Mouse (Mus musculus) embryo, embryonic 10.5 days (tissue): ENCODE measurements around the gene Zfp385a.

Source experiments
- DNase-seq: peaks from one replicate; pipeline ENCODE4 v3.0.0-alpha.2; 2015; ENCODE audit warnings: low spot score

Gene Zfp385a

GRCm38 (mm10) chr15:103308056-103308875, 31.6 kb downstream of the Zfp385a start:
- no peak for DNase-seq

- peak; percentile 99 for DNase-seq
Observed at GRCm38 (mm10) chr15:103307125-103307524, 32.8 kb downstream of the Zfp385a start.

GRCm38 (mm10) chr15:103305792-103306645, 33.9 kb downstream of the Zfp385a start:
- DNase-seq = peak; percentile 59

- DNase-seq = peak; percentile 99
Observed at GRCm38 (mm10) chr15:103305070-103305678, 34.7 kb downstream of the Zfp385a start.

- peak; percentile 75 for DNase-seq
Observed at GRCm38 (mm10) chr15:103304616-103304969, 35.3 kb downstream of the Zfp385a start.

- peak; percentile 76 for DNase-seq
Observed at GRCm38 (mm10) chr15:103303916-103304615, 35.8 kb downstream of the Zfp385a start.

GRCm38 (mm10) chr15:103302341-103303021, 37.4 kb downstream of the Zfp385a start:
- DNase-seq = peak; percentile 78

- DNase-seq = peak; percentile 70
Observed at GRCm38 (mm10) chr15:103301547-103302340, 38.1 kb downstream of the Zfp385a start.

- peak; percentile 80 for DNase-seq
Observed at GRCm38 (mm10) chr15:103301046-103301445, 38.8 kb downstream of the Zfp385a start.

- peak; percentile 62 for DNase-seq
Observed at GRCm38 (mm10) chr15:103300560-103300959, 39.3 kb downstream of the Zfp385a start.

GRCm38 (mm10) chr15:103300067-103300471, 39.8 kb downstream of the Zfp385a start:
- peak; percentile 87 for DNase-seq

- peak; percentile 44 for DNase-seq
Observed at GRCm38 (mm10) chr15:103299644-103300043, 40.2 kb downstream of the Zfp385a start.

- DNase-seq = no peak
Observed at GRCm38 (mm10) chr15:103298861-103299616, 40.9 kb downstream of the Zfp385a start.

GRCm38 (mm10) chr15:103298026-103298425, 41.9 kb downstream of the Zfp385a start:
- DNase-seq = no peak

GRCm38 (mm10) chr15:103297313-103297712, 42.6 kb downstream of the Zfp385a start:
- no peak for DNase-seq

- DNase-seq = peak; percentile 77
Observed at GRCm38 (mm10) chr15:103295851-103296250, 44.0 kb downstream of the Zfp385a start.

GRCm38 (mm10) chr15:103294649-103295048, 45.2 kb downstream of the Zfp385a start:
- no peak for DNase-seq

- no peak for DNase-seq
Observed at GRCm38 (mm10) chr15:103293375-103293774, 46.5 kb downstream of the Zfp385a start.

GRCm38 (mm10) chr15:103292673-103293345, 47.1 kb downstream of the Zfp385a start:
- DNase-seq = no peak
